Mouse (Mus musculus): ENCODE results near the gene Rad54l. TPM values are rescaled to one million over a fixed set of nuclear protein-coding genes. Genes with fewer than 3 reads are reported as not detected.

Gene Rad54l
- polyA plus RNA-seq, 1 experiment from 2014 or later, result 24.4 TPM

GRCm38 (mm10) chr4:116122762-116123161 is 728 bp downstream of the Rad54l start:
- Histone ChIP-seq H3K27me3 (replicated peaks; ENCODE audit: control insufficient read depth, insufficient read depth, low read length) (no peaks in the 10 kb centered on the region), H3K9ac (ENCODE audit: low read depth, low read length) (peak overlapping the region; percentile 66), H3K4me1 (ENCODE audit: control insufficient read depth, insufficient read depth, low read length) (peaks cover 8% of the 10 kb centered on the region; the same call in 1 of the 2 replicates), H3K9me3 (ENCODE audit: control insufficient read depth, low read length) (no peaks in the 10 kb centered on the region), H3K4me3 (ENCODE audit: low read length) (peak overlapping the region; percentile 54), H3K36me3 (ENCODE audit: control insufficient read depth, insufficient read depth, low read length) (no peaks in the 10 kb centered on the region), H3K4me2 (ENCODE audit: low read depth, low read length) (peak overlapping the region; percentile 66), H3K27ac (ENCODE audit: low read length) (no peak overlapping the region)
- no peak for ATAC-seq
- 0% methylated on average over 1 of the region's 1 CpGs for WGBS

- ATAC-seq, result no peak
- WGBS, result 83% methylated on average over 2 of the region's 2 CpGs
- H3K4me1 ChIP-seq (ENCODE audit: control insufficient read depth, insufficient read depth, low read length), result no peaks in the 10 kb centered on the region
- H3K4me3 ChIP-seq (ENCODE audit: low read length), result no peak overlapping the region
- no peak overlapping the region for H3K4me2 ChIP-seq (ENCODE audit: low read depth, low read length)
- no peaks in the 10 kb centered on the region for H3K9me3 ChIP-seq (ENCODE audit: control insufficient read depth, low read length)
- 0 out of 2 replicates have a peak, but pooled peaks cover 3% of the 10 kb centered on the region for H3K36me3 ChIP-seq (ENCODE audit: control insufficient read depth, insufficient read depth, low read length)
- no peak overlapping the region for H3K27ac ChIP-seq (ENCODE audit: low read length)
- H3K9ac ChIP-seq (ENCODE audit: low read depth, low read length), result no peak overlapping the region
- no peaks in the 10 kb centered on the region for H3K27me3 ChIP-seq (replicated peaks; ENCODE audit: control insufficient read depth, insufficient read depth, low read length)
Measured at GRCm38 (mm10) chr4:116111486-116111885, 12.0 kb downstream of the Rad54l start.

- no peak overlapping the region for H3K9ac ChIP-seq (ENCODE audit: low read depth, low read length)
- no peak overlapping the region for H3K4me3 ChIP-seq (ENCODE audit: low read length)
- no peaks in the 10 kb centered on the region for H3K27me3 ChIP-seq (replicated peaks; ENCODE audit: control insufficient read depth, insufficient read depth, low read length)
- 85% methylated on average over 6 of the region's 6 CpGs for WGBS
- no peak overlapping the region for H3K4me2 ChIP-seq (ENCODE audit: low read depth, low read length)
- no peak overlapping the region for H3K27ac ChIP-seq (ENCODE audit: low read length)
- 0 out of 2 replicates have a peak, but pooled peaks cover 3% of the 10 kb centered on the region for H3K36me3 ChIP-seq (ENCODE audit: control insufficient read depth, insufficient read depth, low read length)
- no peaks in the 10 kb centered on the region for H3K4me1 ChIP-seq (ENCODE audit: control insufficient read depth, insufficient read depth, low read length)
- H3K9me3 ChIP-seq (ENCODE audit: control insufficient read depth, low read length), result no peaks in the 10 kb centered on the region
- ATAC-seq, result peak; percentile 77
Measured at GRCm38 (mm10) chr4:116110695-116111094, 12.8 kb downstream of the Rad54l start.

GRCm38 (mm10) chr4:116105278-116105677 is 18.2 kb downstream of the Rad54l start:
- WGBS, result 95% methylated on average over 5 of the region's 5 CpGs
- Histone ChIP-seq H3K36me3 (ENCODE audit: control insufficient read depth, insufficient read depth, low read length) (peaks cover 5% of the 10 kb centered on the region; the same call in 1 of the 2 replicates), H3K4me3 (ENCODE audit: low read length) (no peak overlapping the region), H3K27ac (ENCODE audit: low read length) (no peak overlapping the region), H3K9ac (ENCODE audit: low read depth, low read length) (no peak overlapping the region), H3K4me1 (ENCODE audit: control insufficient read depth, insufficient read depth, low read length) (no peaks in the 10 kb centered on the region), H3K4me2 (ENCODE audit: low read depth, low read length) (no peak overlapping the region), H3K9me3 (ENCODE audit: control insufficient read depth, low read length) (no peaks in the 10 kb centered on the region), H3K27me3 (replicated peaks; ENCODE audit: control insufficient read depth, insufficient read depth, low read length) (no peaks in the 10 kb centered on the region)
- ATAC-seq, result no peak

GRCm38 (mm10) chr4:116100959-116101358 is 22.5 kb downstream of the Rad54l start:
- no peak for ATAC-seq
- peaks cover 28% of the 10 kb centered on the region for H3K36me3 ChIP-seq (ENCODE audit: control insufficient read depth, insufficient read depth, low read length)
- H3K27ac ChIP-seq (ENCODE audit: low read length), result no peak overlapping the region

GRCm38 (mm10) chr4:116097211-116097610 is 26.3 kb downstream of the Rad54l start:
- Histone ChIP-seq H3K27ac (ENCODE audit: low read length) (no peak overlapping the region), H3K27me3 (replicated peaks; ENCODE audit: control insufficient read depth, insufficient read depth, low read length) (no peaks in the 10 kb centered on the region), H3K9ac (ENCODE audit: low read depth, low read length) (no peak overlapping the region), H3K4me1 (ENCODE audit: control insufficient read depth, insufficient read depth, low read length) (no peaks in the 10 kb centered on the region), H3K4me2 (ENCODE audit: low read depth, low read length) (no peak overlapping the region), H3K9me3 (ENCODE audit: control insufficient read depth, low read length) (no peaks in the 10 kb centered on the region), H3K36me3 (ENCODE audit: control insufficient read depth, insufficient read depth, low read length) (peaks cover 33% of the 10 kb centered on the region), H3K4me3 (ENCODE audit: low read length) (no peak overlapping the region)
- WGBS, result 57% methylated on average over 8 of the region's 8 CpGs
- peak; percentile 26; the same call in 1 of the 2 replicates for ATAC-seq

More at GRCm38 (mm10) chr4:116100959-116101358, 22.5 kb downstream of the Rad54l start:
- Histone ChIP-seq H3K9me3 (ENCODE audit: control insufficient read depth, low read length) (no peaks in the 10 kb centered on the region), H3K9ac (ENCODE audit: low read depth, low read length) (no peak overlapping the region), H3K4me1 (ENCODE audit: control insufficient read depth, insufficient read depth, low read length) (no peaks in the 10 kb centered on the region), H3K27me3 (replicated peaks; ENCODE audit: control insufficient read depth, insufficient read depth, low read length) (no peaks in the 10 kb centered on the region), H3K4me2 (ENCODE audit: low read depth, low read length) (no peak overlapping the region), H3K4me3 (ENCODE audit: low read length) (no peak overlapping the region)
- 78% methylated on average over 7 of the region's 7 CpGs for WGBS

- H3K9me3 ChIP-seq (ENCODE audit: control insufficient read depth, low read length), result no peaks in the 10 kb centered on the region
- no peak overlapping the region for H3K9ac ChIP-seq (ENCODE audit: low read depth, low read length)
- no peaks in the 10 kb centered on the region for H3K27me3 ChIP-seq (replicated peaks; ENCODE audit: control insufficient read depth, insufficient read depth, low read length)
- H3K4me2 ChIP-seq (ENCODE audit: low read depth, low read length), result no peak overlapping the region
- no peak overlapping the region for H3K4me3 ChIP-seq (ENCODE audit: low read length)
- ATAC-seq, result no peak
- WGBS, result 86% methylated on average over 10 of the region's 10 CpGs
- peaks cover 33% of the 10 kb centered on the region for H3K36me3 ChIP-seq (ENCODE audit: control insufficient read depth, insufficient read depth, low read length)
- no peak overlapping the region for H3K27ac ChIP-seq (ENCODE audit: low read length)
- no peaks in the 10 kb centered on the region for H3K4me1 ChIP-seq (ENCODE audit: control insufficient read depth, insufficient read depth, low read length)
Measured at GRCm38 (mm10) chr4:116096291-116096690, 27.2 kb downstream of the Rad54l start.

- Histone ChIP-seq H3K9ac (ENCODE audit: low read depth, low read length) (no peak overlapping the region), H3K4me1 (ENCODE audit: control insufficient read depth, insufficient read depth, low read length) (no peaks in the 10 kb centered on the region), H3K4me2 (ENCODE audit: low read depth, low read length) (no peak overlapping the region), H3K36me3 (ENCODE audit: control insufficient read depth, insufficient read depth, low read length) (peaks cover 13% of the 10 kb centered on the region), H3K9me3 (ENCODE audit: control insufficient read depth, low read length) (no peaks in the 10 kb centered on the region), H3K27me3 (replicated peaks; ENCODE audit: control insufficient read depth, insufficient read depth, low read length) (no peaks in the 10 kb centered on the region), H3K27ac (ENCODE audit: low read length) (no peak overlapping the region), H3K4me3 (ENCODE audit: low read length) (no peak overlapping the region)
- ATAC-seq, result no peak
- 90% methylated on average over 23 of the region's 23 CpGs for WGBS
Measured at GRCm38 (mm10) chr4:116088510-116089249, 34.8 kb downstream of the Rad54l start.

GRCm38 (mm10) chr4:116077240-116078095 is 46.0 kb downstream of the Rad54l start:
- ATAC-seq, result 0 out of 2 replicates have a peak, but pooled peaks have one; percentile 9
- 0 out of 2 replicates have a peak, but pooled peaks cover 3% of the 10 kb centered on the region for H3K36me3 ChIP-seq (ENCODE audit: control insufficient read depth, insufficient read depth, low read length)
- 49% methylated on average over 3 of the region's 3 CpGs for WGBS
- H3K27ac ChIP-seq (ENCODE audit: low read length), result peak overlapping the region; percentile 96
- H3K4me1 ChIP-seq (ENCODE audit: control insufficient read depth, insufficient read depth, low read length), result peaks cover 28% of the 10 kb centered on the region
- peak overlapping the region; percentile 99 for H3K4me3 ChIP-seq (ENCODE audit: low read length)
- H3K9ac ChIP-seq (ENCODE audit: low read depth, low read length), result peak overlapping the region; percentile 100
- no peaks in the 10 kb centered on the region for H3K27me3 ChIP-seq (replicated peaks; ENCODE audit: control insufficient read depth, insufficient read depth, low read length)
- no peaks in the 10 kb centered on the region for H3K9me3 ChIP-seq (ENCODE audit: control insufficient read depth, low read length)
- H3K4me2 ChIP-seq (ENCODE audit: low read depth, low read length), result peak overlapping the region; percentile 94
